Mouse (Mus musculus): ENCODE data around the gene Cttnbp2nl. TPM values are rescaled to one million over a fixed set of nuclear protein-coding genes. Genes with fewer than 3 reads are reported as not detected.

Gene Cttnbp2nl
- total and polyA plus RNA-seq, 2 experiments from 2014 or later: 34.1 to 45.7 TPM

DNA sequence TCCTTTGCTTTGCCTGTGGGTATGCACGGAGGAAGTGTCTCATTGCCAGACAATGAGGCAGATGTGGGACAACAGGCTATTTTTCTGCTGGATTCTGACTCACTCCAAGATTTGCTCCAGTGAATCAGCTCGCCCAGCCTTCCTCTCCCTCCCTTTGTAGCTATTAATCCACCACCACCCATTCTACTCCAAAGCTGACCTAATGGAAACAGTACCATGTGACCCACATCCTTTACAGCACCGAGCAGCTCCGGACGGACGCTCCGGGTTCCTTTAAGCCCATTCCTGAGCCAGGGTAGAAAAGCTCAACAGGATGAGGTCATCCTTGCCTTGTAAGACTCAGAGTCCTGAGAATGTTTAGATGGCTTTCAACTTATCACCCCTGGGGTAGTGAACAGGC, 2.0 kb upstream of the Cttnbp2nl start:
- H3K27ac ChIP-seq (ENCODE audit: low read depth, low read length): no peak overlapping the region
- 52% methylated on average over 7 of the region's 7 CpGs for WGBS
- no peak overlapping the region for H3K4me3 ChIP-seq (ENCODE audit: low read depth, low read length)
- ATAC-seq (ENCODE audit: low FRiP score) (no peak), DNase-seq (ENCODE audit: low spot score) (no peak)
- H3K4me2 ChIP-seq (ENCODE audit: low read depth, low read length, poor library complexity, severe bottlenecking): no peak overlapping the region
- H3K27me3 ChIP-seq (ENCODE audit: insufficient read depth, low read length): no peaks in the 10 kb centered on the region
- TF ChIP-seq CTCF (IDR thresholded peaks at IDR 0.05): no peak
- H3K36me3 ChIP-seq (ENCODE audit: insufficient read depth, low read length): no peaks in the 10 kb centered on the region
- H3K9ac ChIP-seq (replicated peaks; ENCODE audit: low read length, poor library complexity, severe bottlenecking): no peak overlapping the region
- H3K9me3 ChIP-seq (ENCODE audit: low read length): no peaks in the 10 kb centered on the region
- peaks cover 13% of the 10 kb centered on the region for H3K4me1 ChIP-seq (ENCODE audit: insufficient read depth, low read length)

DNA sequence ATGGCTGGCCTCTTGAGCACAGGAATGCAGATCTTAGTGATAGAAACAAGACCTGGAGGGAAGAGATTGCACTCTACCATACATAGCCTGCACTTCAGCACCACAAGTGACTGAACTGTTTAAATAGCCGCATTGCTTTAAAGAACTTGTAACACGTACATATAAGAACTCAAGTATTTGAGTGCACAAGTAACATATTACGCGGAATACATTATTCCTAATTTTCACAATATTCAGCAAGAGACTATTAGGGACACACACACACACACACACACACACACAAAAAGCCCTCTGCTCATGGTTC, 704 bp upstream of the Cttnbp2nl start:
- Histone ChIP-seq H3K27me3 (ENCODE audit: insufficient read depth, low read length) (no peaks in the 10 kb centered on the region), H3K36me3 (ENCODE audit: insufficient read depth, low read length) (no peaks in the 10 kb centered on the region), H3K4me3 (ENCODE audit: low read depth, low read length) (peak overlapping the region; percentile 91), H3K4me2 (ENCODE audit: low read depth, low read length, poor library complexity, severe bottlenecking) (peak overlapping the region; percentile 80), H3K27ac (ENCODE audit: low read depth, low read length) (peak overlapping the region; percentile 91), H3K9me3 (ENCODE audit: low read length) (no peaks in the 10 kb centered on the region), H3K9ac (replicated peaks; ENCODE audit: low read length, poor library complexity, severe bottlenecking) (peak overlapping the region; percentile 94; the same call in 1 of the 2 replicates), H3K4me1 (ENCODE audit: insufficient read depth, low read length) (peaks cover 13% of the 10 kb centered on the region)
- DNase-seq (ENCODE audit: low spot score) (no peak), ATAC-seq (ENCODE audit: low FRiP score) (no peak)
- WGBS: 75% methylated on average over 4 of the region's 4 CpGs
- TF ChIP-seq CTCF (IDR thresholded peaks at IDR 0.05): no peak

DNA sequence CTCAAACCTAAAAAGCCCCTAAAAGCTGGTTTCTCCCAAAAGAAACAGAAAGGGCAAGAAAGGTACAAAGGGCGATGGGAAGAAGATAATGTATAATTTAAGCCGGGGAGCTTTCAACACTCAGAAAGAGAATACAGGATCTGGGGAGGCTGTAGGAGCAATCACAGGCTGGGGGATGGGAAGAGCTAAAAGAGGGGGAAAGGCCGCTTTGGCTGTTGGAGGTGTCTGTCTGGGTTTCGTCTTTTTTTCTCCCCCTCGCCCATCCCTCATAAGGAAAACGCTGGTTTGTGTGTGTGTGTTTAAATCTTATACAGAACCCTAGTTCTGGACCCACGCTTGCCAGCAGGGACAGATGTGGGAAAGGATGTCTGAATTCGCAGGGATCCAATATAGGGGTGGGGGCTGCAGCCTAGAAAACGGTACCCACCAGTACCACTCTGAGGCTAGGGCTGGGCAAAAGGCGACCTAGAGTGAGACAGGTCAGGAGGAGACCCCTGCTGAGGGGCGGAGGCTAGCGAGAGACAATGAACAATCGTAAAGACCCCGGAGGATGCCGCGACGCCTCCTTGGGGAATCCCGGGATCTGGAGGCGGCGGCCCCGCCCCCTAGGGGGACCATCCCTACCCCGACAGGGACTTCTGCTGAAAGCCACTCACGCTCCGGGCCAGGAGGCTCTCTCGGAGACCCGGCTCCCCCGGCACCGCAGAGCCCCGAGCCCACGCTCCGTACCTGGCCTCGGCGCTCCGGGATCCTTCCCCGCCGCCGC, 592 bp downstream of the Cttnbp2nl start:
- no peak for TF ChIP-seq CTCF (IDR thresholded peaks at IDR 0.05)
- Histone ChIP-seq H3K4me3 (ENCODE audit: low read depth, low read length) (peak overlapping the region; percentile 91), H3K27me3 (ENCODE audit: insufficient read depth, low read length) (no peaks in the 10 kb centered on the region), H3K27ac (ENCODE audit: low read depth, low read length) (peak overlapping the region; percentile 91), H3K36me3 (ENCODE audit: insufficient read depth, low read length) (no peaks in the 10 kb centered on the region), H3K4me1 (ENCODE audit: insufficient read depth, low read length) (peaks cover 18% of the 10 kb centered on the region), H3K4me2 (ENCODE audit: low read depth, low read length, poor library complexity, severe bottlenecking) (peak overlapping the region; percentile 62), H3K9me3 (ENCODE audit: low read length) (no peaks in the 10 kb centered on the region), H3K9ac (replicated peaks; ENCODE audit: low read length, poor library complexity, severe bottlenecking) (peak overlapping the region; percentile 94)
- under 1% methylated on average over 33 of the region's 37 CpGs for WGBS
- DNase-seq (ENCODE audit: low spot score): peak; percentile 41
- peak; percentile 63 for ATAC-seq (ENCODE audit: low FRiP score)

DNA sequence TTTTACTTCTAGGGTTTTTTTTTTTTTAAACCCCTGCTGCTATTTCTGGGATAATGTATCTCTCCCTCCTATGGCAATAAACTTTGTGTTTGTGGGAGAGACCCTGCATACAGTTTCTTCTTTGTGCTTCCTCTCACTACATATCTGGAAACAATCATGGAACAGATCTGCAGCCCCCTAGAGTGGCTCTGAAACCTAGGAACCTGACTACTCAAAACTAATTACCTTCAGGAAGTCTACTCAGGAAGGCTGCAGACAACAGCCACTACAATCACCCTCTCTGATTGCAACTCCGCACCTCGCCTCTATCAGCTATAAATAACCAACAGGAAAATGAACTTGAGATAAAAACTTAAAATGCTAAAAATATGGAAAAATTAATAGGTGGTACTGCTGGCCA, 1.8 kb downstream of the Cttnbp2nl start:
- Histone ChIP-seq H3K9ac (replicated peaks; ENCODE audit: low read length, poor library complexity, severe bottlenecking) (peak overlapping the region; percentile 94), H3K9me3 (ENCODE audit: low read length) (no peaks in the 10 kb centered on the region), H3K4me3 (ENCODE audit: low read depth, low read length) (peak overlapping the region; percentile 91), H3K4me1 (ENCODE audit: insufficient read depth, low read length) (peaks cover 18% of the 10 kb centered on the region), H3K36me3 (ENCODE audit: insufficient read depth, low read length) (no peaks in the 10 kb centered on the region), H3K4me2 (ENCODE audit: low read depth, low read length, poor library complexity, severe bottlenecking) (peak overlapping the region; percentile 62), H3K27me3 (ENCODE audit: insufficient read depth, low read length) (no peaks in the 10 kb centered on the region), H3K27ac (ENCODE audit: low read depth, low read length) (no peak overlapping the region)
- DNase-seq (ENCODE audit: low spot score): no peak
- no peak for TF ChIP-seq CTCF (IDR thresholded peaks at IDR 0.05)
- 60% methylated on average over 2 of the region's 2 CpGs for WGBS
- ATAC-seq (ENCODE audit: low FRiP score): no peak

DNA sequence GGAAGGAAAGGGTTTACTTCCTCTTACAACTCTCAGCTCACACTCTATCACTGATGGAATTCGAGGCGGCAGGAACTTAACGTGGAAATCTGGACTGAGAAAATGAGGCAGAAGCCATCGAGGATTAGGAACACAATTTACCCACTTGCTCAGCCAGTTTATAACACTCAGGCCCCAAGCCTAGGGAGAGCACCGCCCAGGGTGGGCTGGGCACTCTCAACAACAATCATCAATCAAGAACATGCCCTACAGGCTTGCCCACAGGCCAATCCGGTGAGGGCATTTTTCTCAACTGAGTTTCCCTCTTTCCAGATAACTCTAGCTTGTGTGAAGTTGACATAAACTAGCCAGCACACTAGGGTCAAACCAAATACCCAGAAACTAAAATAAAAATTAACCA, 3.1 kb downstream of the Cttnbp2nl start:
- H3K27ac ChIP-seq (ENCODE audit: low read depth, low read length): no peak overlapping the region
- WGBS: 86% methylated on average over 6 of the region's 6 CpGs
- TF ChIP-seq CTCF (IDR thresholded peaks at IDR 0.05): no peak
- no peaks in the 10 kb centered on the region for H3K36me3 ChIP-seq (ENCODE audit: insufficient read depth, low read length)
- no peak overlapping the region for H3K4me2 ChIP-seq (ENCODE audit: low read depth, low read length, poor library complexity, severe bottlenecking)
- no peaks in the 10 kb centered on the region for H3K9me3 ChIP-seq (ENCODE audit: low read length)
- DNase-seq (ENCODE audit: low spot score) (no peak), ATAC-seq (ENCODE audit: low FRiP score) (no peak)
- H3K27me3 ChIP-seq (ENCODE audit: insufficient read depth, low read length): no peaks in the 10 kb centered on the region
- no peak overlapping the region for H3K9ac ChIP-seq (replicated peaks; ENCODE audit: low read length, poor library complexity, severe bottlenecking)
- no peak overlapping the region for H3K4me3 ChIP-seq (ENCODE audit: low read depth, low read length)
- H3K4me1 ChIP-seq (ENCODE audit: insufficient read depth, low read length): peaks cover 21% of the 10 kb centered on the region

DNA sequence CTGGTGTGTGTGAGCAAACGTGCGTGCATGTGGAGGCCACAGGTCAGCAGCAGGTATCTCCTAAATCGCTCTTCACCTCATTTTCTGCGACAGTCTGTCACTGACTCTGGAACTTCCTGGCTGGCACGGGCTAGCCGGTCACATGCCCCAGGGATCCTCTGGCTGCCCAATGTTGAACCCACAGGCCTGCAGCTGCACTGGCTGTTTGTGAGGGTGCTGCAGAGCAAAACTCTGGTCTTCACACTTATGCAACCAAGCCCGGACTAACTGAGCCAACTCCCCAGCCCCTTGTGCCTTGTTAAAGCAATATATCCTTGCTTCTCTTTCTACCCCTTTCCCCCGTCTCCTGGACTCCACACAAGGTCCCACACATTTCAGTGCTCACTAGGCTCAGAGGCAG, 5.3 kb downstream of the Cttnbp2nl start:
- no peak for DNase-seq (ENCODE audit: low spot score)
- 79% methylated on average over 8 of the region's 8 CpGs for WGBS
- H3K36me3 ChIP-seq (ENCODE audit: insufficient read depth, low read length): no peaks in the 10 kb centered on the region
- no peaks in the 10 kb centered on the region for H3K9me3 ChIP-seq (ENCODE audit: low read length)
- no peak overlapping the region for H3K4me2 ChIP-seq (ENCODE audit: low read depth, low read length, poor library complexity, severe bottlenecking)
- H3K27ac ChIP-seq (ENCODE audit: low read depth, low read length): no peak overlapping the region
- H3K9ac ChIP-seq (replicated peaks; ENCODE audit: low read length, poor library complexity, severe bottlenecking): no peak overlapping the region
- H3K27me3 ChIP-seq (ENCODE audit: insufficient read depth, low read length): no peaks in the 10 kb centered on the region
- peaks cover 18% of the 10 kb centered on the region for H3K4me1 ChIP-seq (ENCODE audit: insufficient read depth, low read length)
- no peak for TF ChIP-seq CTCF (IDR thresholded peaks at IDR 0.05)
- H3K4me3 ChIP-seq (ENCODE audit: low read depth, low read length): no peak overlapping the region
- no peak for ATAC-seq (ENCODE audit: low FRiP score)
